Mouse (Mus musculus) bone marrow macrophage, adult 2 months (primary cell): ENCODE measurements around the gene Tekt3.

Source experiments
- CTCF ChIP-seq: IDR thresholded peaks from 2 replicates; pipeline ENCODE4 v1.5.1; 2012; ENCODE audit warnings: low read depth, mild to moderate bottlenecking, low read length, moderate library complexity
- POLR2A ChIP-seq: IDR thresholded peaks from 2 replicates; pipeline ENCODE4 v1.6.1; 2012; ENCODE audit warnings: mild to moderate bottlenecking, low read depth, low read length, borderline replicate concordance

- TF ChIP-seq POLR2A, result no peak
- TF ChIP-seq CTCF, result no peak
Observed at GRCm38 (mm10) chr11:63058375-63058952, 3.0 kb upstream of the Tekt3 start.
